Mouse (Mus musculus): ENCODE results near the gene Samd8. TPM values are rescaled to one million over a fixed set of nuclear protein-coding genes. Genes with fewer than 3 reads are reported as not detected.

The Samd8 gene
- total and polyA plus RNA-seq, 3 experiments, result 5.4 to 9.5 (median 7.0) TPM

- H3K36me3 ChIP-seq (replicated peaks in 1 of 2; ENCODE audit: control insufficient read depth in 1 of 2, insufficient read depth in 1 of 2, low read length in 1 of 2), result peaks cover 15 to 62% of the 10 kb centered on the region in 2 experiments
- H3K9ac ChIP-seq (ENCODE audit: insufficient read depth, low read depth), result no peak overlapping the region
- H3K27ac ChIP-seq (ENCODE audit: insufficient read depth, low read depth), result no peak overlapping the region
- in situ Hi-C loops (cut with MboI; ENCODE audit: low pct_ligation_motif_present, low pct_unique_long_range_greater_than_20kb, low sequenced_read_pairs), result no loop called here
- no peak for DNase-seq (ENCODE audit: extremely low read depth)
- no peak overlapping the region for H3K4me3 ChIP-seq (replicated peaks in 1 of 3; ENCODE audit: low read depth in 2 of 3, low read length in 2 of 3, poor library complexity in 1 of 3)
- peaks cover 0 to 25% of the 10 kb centered on the region in 2 experiments; a peak in 2 of 4 replicates for H3K4me1 ChIP-seq (ENCODE audit: control insufficient read depth in 1 of 2, insufficient read depth in 2 of 2)
- H3K79me2 ChIP-seq (replicated peaks; ENCODE audit: control insufficient read depth, extremely low read depth, insufficient read depth, poor library complexity, severe bottlenecking), result no peaks in the 10 kb centered on the region
- dilution Hi-C loops (cut with MboI; ENCODE audit: extremely low pct_ligation_motif_present, extremely low pct_unique_long_range_greater_than_20kb, low sequenced_read_pairs), result no loop called here
- TF ChIP-seq CTCF (conservative IDR thresholded peaks at IDR 0.05 in 1 of 2, IDR thresholded peaks at IDR 0.05 in 1 of 2; ENCODE audit: low read depth in 2 of 2, low read length in 2 of 2) (no peak), ZMIZ1 (IDR thresholded peaks at IDR 0.05; ENCODE audit: low read depth, low read length) (no peak), TBP (conservative IDR thresholded peaks at IDR 0.05; ENCODE audit: low read depth, low read length) (no peak), CHD2 (IDR thresholded peaks at IDR 0.05; ENCODE audit: low read length) (no peak), NELFE (IDR thresholded peaks at IDR 0.05; ENCODE audit: low read depth, low read length) (no peak)
- no peaks in the 10 kb centered on the region for H3K9me3 ChIP-seq (replicated peaks; ENCODE audit: low read length)
- no peak overlapping the region for H3K4me2 ChIP-seq (ENCODE audit: insufficient read depth, low read depth, poor library complexity, severe bottlenecking)
- no peaks in the 10 kb centered on the region for H3K27me3 ChIP-seq (replicated peaks)
Measured at GRCm38 (mm10) chr14:21787374-21787773, 37.0 kb downstream of the Samd8 start.

GRCm38 (mm10) chr14:21788121-21788520, 37.8 kb downstream of the Samd8 start:
- Histone ChIP-seq H3K27ac (ENCODE audit: insufficient read depth, low read depth) (no peak overlapping the region), H3K9ac (ENCODE audit: insufficient read depth, low read depth) (no peak overlapping the region), H3K9me3 (replicated peaks; ENCODE audit: low read length) (no peaks in the 10 kb centered on the region), H3K27me3 (replicated peaks) (no peaks in the 10 kb centered on the region), H3K4me2 (ENCODE audit: insufficient read depth, low read depth, poor library complexity, severe bottlenecking) (no peak overlapping the region), H3K36me3 (replicated peaks in 1 of 2; ENCODE audit: control insufficient read depth in 1 of 2, insufficient read depth in 1 of 2, low read length in 1 of 2) (peaks cover 18 to 66% of the 10 kb centered on the region in 2 experiments), H3K4me1 (ENCODE audit: control insufficient read depth in 1 of 2, insufficient read depth in 2 of 2) (peaks cover 0 to 25% of the 10 kb centered on the region in 2 experiments; a peak in 2 of 4 replicates), H3K4me3 (replicated peaks in 1 of 3; ENCODE audit: low read depth in 2 of 3, low read length in 2 of 3, poor library complexity in 1 of 3) (no peak overlapping the region), H3K79me2 (replicated peaks; ENCODE audit: control insufficient read depth, extremely low read depth, insufficient read depth, poor library complexity, severe bottlenecking) (no peaks in the 10 kb centered on the region)
- dilution Hi-C loops (cut with MboI; ENCODE audit: extremely low pct_ligation_motif_present, extremely low pct_unique_long_range_greater_than_20kb, low sequenced_read_pairs), result no loop called here
- in situ Hi-C loops (cut with MboI; ENCODE audit: low pct_ligation_motif_present, low pct_unique_long_range_greater_than_20kb, low sequenced_read_pairs), result no loop called here
- TF ChIP-seq MAFK (IDR thresholded peaks at IDR 0.05; ENCODE audit: insufficient replicate concordance, low read length) (no peak), ELF1 (IDR thresholded peaks at IDR 0.05; ENCODE audit: low read depth, low read length) (no peak), TCF12 (IDR thresholded peaks at IDR 0.05; ENCODE audit: low read depth, low read length) (no peak), POLR2AphosphoS2 (IDR thresholded peaks at IDR 0.05; ENCODE audit: low read depth, low read length) (no peak), SIN3A (IDR thresholded peaks at IDR 0.05; ENCODE audit: low read length) (no peak), BHLHE40 (IDR thresholded peaks at IDR 0.05; ENCODE audit: low read depth, low read length) (no peak), NELFE (IDR thresholded peaks at IDR 0.05; ENCODE audit: low read depth, low read length) (no peak), RCOR1 (conservative IDR thresholded peaks at IDR 0.05; ENCODE audit: low read depth, low read length) (no peak)
- no peak for DNase-seq (ENCODE audit: extremely low read depth)

- H3K27ac ChIP-seq (ENCODE audit: insufficient read depth, low read depth), result no peak overlapping the region
- in situ Hi-C loops (cut with MboI; ENCODE audit: low pct_ligation_motif_present, low pct_unique_long_range_greater_than_20kb, low sequenced_read_pairs), result no loop called here
- H3K4me3 ChIP-seq (replicated peaks in 1 of 3; ENCODE audit: low read depth in 2 of 3, low read length in 2 of 3, poor library complexity in 1 of 3), result no peak overlapping the region
- no peak overlapping the region for H3K4me2 ChIP-seq (ENCODE audit: insufficient read depth, low read depth, poor library complexity, severe bottlenecking)
- no peaks in the 10 kb centered on the region for H3K27me3 ChIP-seq (replicated peaks)
- H3K4me1 ChIP-seq (ENCODE audit: control insufficient read depth in 1 of 2, insufficient read depth in 2 of 2), result peaks cover 0 to 13% of the 10 kb centered on the region in 2 experiments; a peak in 2 of 4 replicates
- H3K36me3 ChIP-seq (replicated peaks in 1 of 2; ENCODE audit: control insufficient read depth in 1 of 2, insufficient read depth in 1 of 2, low read length in 1 of 2), result peaks cover 18 to 71% of the 10 kb centered on the region in 2 experiments
- H3K79me2 ChIP-seq (replicated peaks; ENCODE audit: control insufficient read depth, extremely low read depth, insufficient read depth, poor library complexity, severe bottlenecking), result no peaks in the 10 kb centered on the region
- TF ChIP-seq GABPA (IDR thresholded peaks at IDR 0.05; ENCODE audit: insufficient replicate concordance, low read depth, low read length) (no peak), SMC3 (IDR thresholded peaks at IDR 0.05; ENCODE audit: low read depth, low read length) (no peak), IRF4 (IDR thresholded peaks at IDR 0.05; ENCODE audit: low read depth, low read length) (no peak), MAFK (IDR thresholded peaks at IDR 0.05; ENCODE audit: insufficient replicate concordance, low read length) (no peak), E2F4 (IDR thresholded peaks at IDR 0.05; ENCODE audit: insufficient replicate concordance, low read depth, low read length) (no peak), MAZ (IDR thresholded peaks at IDR 0.05; ENCODE audit: low read depth, low read length) (no peak), RCOR1 (conservative IDR thresholded peaks at IDR 0.05; ENCODE audit: low read depth, low read length) (no peak), HCFC1 (IDR thresholded peaks at IDR 0.05; ENCODE audit: low read depth, low read length) (no peak), NELFE (IDR thresholded peaks at IDR 0.05; ENCODE audit: low read depth, low read length) (no peak), EP300 (IDR thresholded peaks at IDR 0.05; ENCODE audit: low read length) (no peak), POLR2A (IDR thresholded peaks at IDR 0.05; ENCODE audit: low read depth, low read length) (no peak), CHD2 (IDR thresholded peaks at IDR 0.05; ENCODE audit: low read length) (no peak), SIN3A (IDR thresholded peaks at IDR 0.05; ENCODE audit: low read length) (no peak), ZKSCAN1 (IDR thresholded peaks at IDR 0.05; ENCODE audit: borderline replicate concordance, low read depth, low read length) (no peak), USF2 (conservative IDR thresholded peaks at IDR 0.05; ENCODE audit: low read depth, low read length) (no peak)
- dilution Hi-C loops (cut with MboI; ENCODE audit: extremely low pct_ligation_motif_present, extremely low pct_unique_long_range_greater_than_20kb, low sequenced_read_pairs), result no loop called here
- DNase-seq (ENCODE audit: extremely low read depth), result no peak
- no peaks in the 10 kb centered on the region for H3K9me3 ChIP-seq (replicated peaks; ENCODE audit: low read length)
- no peak overlapping the region for H3K9ac ChIP-seq (ENCODE audit: insufficient read depth, low read depth)
Measured at GRCm38 (mm10) chr14:21790585-21791251, 40.4 kb downstream of the Samd8 start.
